Mouse (Mus musculus) cerebellum, postnatal 36 days (tissue): ENCODE measurements around the gene Ifitm7.
A peak's percentile ranks its signal among the peaks of the same experiment; 100 is the strongest.
"Not testable (repeated sequence)": the region's sequence is repeated elsewhere in the genome, so short reads cannot be mapped to it uniquely, and the experiment has no call there.

Source experiments
- DNase-seq, 2 experiments: peaks; one replicate each; pipeline ENCODE4 v3.0.0; 2021 to 2022; ENCODE audit warnings: mixed read lengths in 2 of 2

Gene Ifitm7

DNA sequence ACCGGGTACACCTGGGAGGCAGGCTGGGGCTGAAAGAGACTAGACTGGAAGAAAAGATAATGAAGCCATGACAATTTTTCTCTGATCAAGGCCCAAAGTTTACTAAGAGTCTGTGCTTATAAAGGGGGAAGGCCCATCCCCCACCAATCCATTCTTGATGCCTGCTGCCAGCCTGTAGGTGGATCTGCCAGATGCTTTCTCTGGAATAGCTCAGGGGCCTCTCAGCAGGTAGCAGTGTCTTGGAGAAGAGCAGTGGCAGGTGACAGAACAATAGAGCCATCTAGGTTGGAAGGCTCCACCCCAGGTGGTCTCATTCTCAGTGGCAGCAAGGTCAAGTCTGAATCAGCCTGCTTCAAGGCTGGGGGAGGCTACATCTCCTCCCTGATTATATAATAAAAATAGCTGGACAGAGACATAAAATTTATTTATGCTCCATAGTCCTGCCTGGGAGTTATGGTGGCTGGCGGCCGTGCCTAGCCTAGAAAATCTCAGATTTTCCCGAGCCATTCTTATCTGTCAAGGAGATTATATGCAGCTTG, 10.3 kb downstream of the Ifitm7 start:
- DNase-seq = not testable (repeated sequence)

DNA sequence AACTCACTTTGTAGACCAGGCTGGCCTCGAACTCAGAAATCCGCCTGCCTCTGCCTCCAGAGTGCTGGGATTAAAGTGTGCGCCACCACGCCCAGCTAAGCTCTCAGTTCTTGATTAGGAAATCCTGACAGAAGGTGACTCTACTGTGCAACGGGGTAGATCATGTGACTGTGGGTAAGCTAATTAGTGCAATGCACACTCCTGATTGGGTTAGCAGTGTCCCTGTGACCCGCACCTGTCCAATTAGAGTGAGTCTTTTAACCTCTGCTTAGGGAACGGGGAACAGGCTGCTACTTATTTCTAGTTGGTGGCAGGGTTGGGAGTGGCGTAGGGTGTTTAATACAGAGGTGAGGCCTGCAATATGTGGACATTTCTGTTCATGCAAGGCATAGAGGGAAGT, 14.6 kb downstream of the Ifitm7 start:
- no peak for DNase-seq

DNA sequence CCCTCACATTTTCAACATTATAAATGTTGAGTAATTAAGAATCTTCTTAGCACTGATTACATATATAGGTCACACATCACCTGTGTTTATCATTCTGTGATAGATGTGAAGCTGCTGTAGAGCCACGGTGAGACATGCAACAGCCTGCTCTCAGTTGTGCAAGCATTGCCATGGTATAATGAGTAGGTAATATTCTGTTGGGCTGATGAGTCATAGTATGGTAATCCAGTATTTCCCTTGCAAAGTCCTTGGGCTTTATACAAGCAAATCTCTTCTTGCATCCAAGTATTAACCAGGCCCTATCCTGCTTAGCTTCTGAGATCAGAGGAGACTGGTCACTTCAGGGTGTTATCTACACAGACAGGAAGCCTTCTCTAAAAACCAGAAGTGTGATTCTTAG, 17.6 kb downstream of the Ifitm7 start:
- no peak for DNase-seq

DNA sequence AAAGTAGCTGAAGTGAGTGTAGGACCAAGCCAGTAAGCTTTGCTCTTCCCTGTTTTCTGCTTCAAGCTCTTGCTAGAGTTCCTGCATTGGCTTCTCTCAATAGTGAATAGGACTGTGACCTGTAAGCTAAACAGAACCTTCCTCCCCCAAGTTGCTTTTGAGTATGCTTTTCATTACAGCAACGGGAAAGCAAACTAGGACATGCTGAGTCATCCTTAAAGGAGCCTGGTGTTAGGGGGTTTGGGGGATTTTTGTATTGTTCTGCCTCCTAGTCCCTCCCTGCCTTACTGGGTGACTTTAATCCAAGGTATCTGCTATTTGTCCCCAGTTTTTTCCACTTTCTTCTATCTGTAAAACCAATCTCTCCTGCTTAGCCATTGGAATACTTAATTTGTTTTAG, 24.6 kb downstream of the Ifitm7 start:
- no peak for DNase-seq

- no peak for DNase-seq
These were observed 35.4 kb downstream of the Ifitm7 start for GRCm38 (mm10) chr16:13951245-13951644.

DNA sequence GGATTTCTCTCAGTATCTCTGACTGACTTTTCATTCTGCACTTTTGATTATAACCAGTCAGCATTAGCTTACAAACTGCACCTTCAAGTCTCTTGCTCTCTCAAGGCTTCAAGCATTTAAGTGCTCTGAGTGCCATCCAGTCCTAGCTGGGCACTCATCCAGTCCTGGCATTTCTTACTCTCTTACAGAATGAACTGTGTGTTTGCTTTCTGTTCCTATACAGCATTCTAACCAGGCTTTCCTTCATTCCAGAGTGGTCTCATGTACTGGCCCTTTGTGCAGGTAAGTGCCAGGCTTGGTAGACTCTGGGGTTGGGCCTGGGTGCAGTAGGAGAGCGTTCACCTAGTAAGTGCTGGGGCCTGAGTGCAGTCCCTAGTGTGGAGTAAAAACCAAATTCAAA, 40.4 kb downstream of the Ifitm7 start:
- no peak for DNase-seq

DNA sequence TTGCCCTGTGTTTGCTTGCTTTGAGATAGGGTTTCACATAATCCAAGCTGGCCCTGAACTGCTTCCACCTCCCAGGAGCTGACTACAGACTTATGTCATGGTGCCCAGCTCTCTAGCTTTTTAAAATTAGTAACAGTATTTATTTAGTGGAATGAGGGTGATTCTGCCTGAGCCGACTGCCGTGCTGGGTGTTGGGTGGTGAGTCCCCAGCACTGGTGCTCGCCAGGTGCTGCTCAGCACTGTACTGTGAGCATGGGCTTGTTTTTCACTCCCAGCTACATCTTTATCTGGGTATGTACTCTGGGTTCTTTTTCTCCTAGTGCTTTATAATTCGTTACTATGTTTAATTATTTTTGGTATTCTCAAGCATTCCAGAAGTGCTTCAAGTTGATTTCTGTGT, 41.5 kb downstream of the Ifitm7 start:
- DNase-seq = no peak

DNA sequence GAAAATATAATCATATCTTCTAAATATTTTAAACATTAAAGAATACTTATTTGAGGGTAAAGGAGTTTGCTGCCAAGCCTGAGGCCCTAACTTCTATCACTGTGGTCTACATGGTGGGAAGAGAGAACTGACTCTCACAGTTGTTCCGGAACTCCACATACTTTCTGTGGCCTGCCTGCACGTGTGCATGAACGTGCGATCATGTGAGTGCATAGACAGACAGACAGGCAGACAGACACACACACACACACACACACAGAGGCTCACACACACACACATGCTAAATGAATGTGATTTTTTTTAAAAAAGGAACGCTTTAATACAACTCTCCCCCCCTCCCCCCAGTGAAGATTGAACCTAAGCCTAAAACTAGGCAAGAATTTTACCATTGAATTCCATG, 41.9 kb downstream of the Ifitm7 start:
- DNase-seq = no peak

- DNase-seq = no peak
These were observed 42.5 kb downstream of the Ifitm7 start for GRCm38 (mm10) chr16:13944178-13944577.

DNA sequence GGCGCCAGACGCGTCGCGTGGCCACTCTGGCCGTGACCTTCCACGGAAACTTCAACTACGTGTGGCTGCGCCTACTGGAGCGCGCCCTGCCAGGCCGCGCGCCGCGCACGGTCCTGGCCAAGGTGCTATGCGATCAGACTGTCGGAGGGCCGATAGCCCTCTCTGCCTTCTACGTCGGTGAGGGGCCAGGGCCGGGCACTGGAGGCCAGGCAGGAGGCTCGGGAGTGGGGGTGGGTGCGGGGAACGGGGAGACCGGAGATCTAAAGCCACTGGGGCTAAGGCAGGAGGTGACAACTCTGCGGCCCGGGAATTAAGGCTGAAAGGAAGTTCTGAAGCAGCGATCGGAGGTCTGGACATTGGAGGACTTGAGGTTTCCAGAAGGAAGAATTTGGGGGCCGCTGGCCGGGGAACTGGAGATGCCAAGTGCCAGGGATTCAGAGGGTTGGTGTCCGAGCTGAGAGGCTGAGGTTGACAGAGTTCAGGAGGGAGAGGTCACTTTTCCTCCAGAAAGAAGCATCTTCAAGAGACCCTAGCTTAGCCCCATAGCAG, 45.8 kb downstream of the Ifitm7 start:
- DNase-seq = no peak

- peak; percentile 87 to 90 for DNase-seq
These were observed 46.4 kb downstream of the Ifitm7 start for GRCm38 (mm10) chr16:13940139-13940846.
